ENCODE assay signal across 26 mouse cellular contexts in the genomic region with DNA sequence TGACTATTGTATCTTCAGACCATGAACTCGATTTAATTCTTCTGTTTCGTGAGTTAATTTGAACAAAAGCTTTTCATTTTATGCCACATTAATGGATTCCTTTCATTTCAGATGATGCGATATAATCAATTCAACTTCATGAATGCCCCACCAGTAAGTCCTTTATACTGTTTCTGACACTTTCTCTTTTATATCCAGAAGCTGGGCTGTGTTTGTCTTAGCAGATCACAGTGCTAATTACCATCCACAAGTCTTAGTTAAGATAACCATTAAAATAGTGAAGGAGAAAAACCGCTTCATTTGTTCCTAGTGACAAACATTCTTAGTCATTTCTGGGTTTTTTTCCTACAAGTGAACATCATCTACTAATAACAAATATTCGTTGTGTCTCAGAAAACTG. TPM values are rescaled to one million over a fixed set of nuclear protein-coding genes. Genes with fewer than 3 reads are reported as not detected.
"Had no signal": no experiment of that assay in that cellular context is flagged by ENCODE, and none has a peak within 500 bp of the region (broad histone marks: within the 10 kb centered on the region; RNA-seq: fewer than 3 reads in every experiment).

No protein-coding gene starts in this region.

- H3K9me3 ChIP-seq: lung, embryonic 15.5 days; megakaryocyte, embryonic 14.5 days; midbrain, embryonic 13.5 days; midbrain, embryonic 15.5 days; neural tube, embryonic 12.5 days; stomach, embryonic 15.5 days had no signal

- H3K4me2 ChIP-seq: lung, embryonic 15.5 days; midbrain, embryonic 11.5 days; midbrain, embryonic 13.5 days; midbrain, embryonic 15.5 days; neural tube, embryonic 12.5 days; stomach, embryonic 15.5 days had no signal

- H3K4me1 ChIP-seq: lung, embryonic 15.5 days; megakaryocyte, embryonic 14.5 days; midbrain, embryonic 13.5 days; midbrain, embryonic 15.5 days; neural tube, embryonic 12.5 days; stomach, embryonic 15.5 days had no signal

- DNase-seq: liver, postnatal 0 days; lung, adult 2 months; lung, postnatal 14 days; lung, postnatal 36 days; right cerebral cortex, postnatal 14 days; thymus, adult 2 months; thymus, postnatal 25 days; thymus, postnatal 4 days had no signal

- ATAC-seq: liver, postnatal 0 days; lung, postnatal 0 days; midbrain, embryonic 13.5 days; midbrain, embryonic 15.5 days had no signal

- H3K27ac ChIP-seq: lung, embryonic 15.5 days; macrophage; midbrain, embryonic 13.5 days; midbrain, embryonic 15.5 days; neural tube, embryonic 12.5 days; stomach, embryonic 15.5 days; stomach, postnatal 0 days had no signal

- H3K9ac ChIP-seq: liver, postnatal 0 days; lung, embryonic 15.5 days; midbrain, embryonic 13.5 days; midbrain, embryonic 15.5 days; neural tube, embryonic 12.5 days; stomach, embryonic 15.5 days had no signal

- H3K4me3 ChIP-seq: lung, embryonic 15.5 days; megakaryocyte, embryonic 14.5 days; midbrain, embryonic 13.5 days; midbrain, embryonic 15.5 days; neural tube, embryonic 12.5 days; stomach, embryonic 15.5 days had no signal

- H3K36me3 ChIP-seq: lung, embryonic 15.5 days; midbrain, embryonic 13.5 days; midbrain, embryonic 15.5 days; neural tube, embryonic 12.5 days; stomach, embryonic 15.5 days had no signal

- H3K27me3 ChIP-seq: lung, embryonic 15.5 days; megakaryocyte, embryonic 14.5 days; midbrain, embryonic 13.5 days; midbrain, embryonic 15.5 days; neural tube, embryonic 12.5 days; stomach, embryonic 15.5 days had no signal

RNA-seq across cellular contexts. Expression of a gene that starts 3.3 kb away (rescaled TPM):
- total RNA-seq: megakaryocyte progenitor cell, adult 5-6 weeks; midbrain, postnatal 0 days; monocyte, adult 5-6 weeks; neutrophil, adult 5-6 weeks had no signal
- polyA plus RNA-seq: liver, postnatal 0 days; lung, adult 2 months; lung, embryonic 15.5 days; lung, postnatal 0 days; macrophage; midbrain, embryonic 11.5 days; midbrain, embryonic 13.5 days; midbrain, embryonic 15.5 days; midbrain, postnatal 0 days; neural tube, embryonic 12.5 days; neural tube, embryonic 14.5 days; spleen, adult 2 months; stomach, embryonic 15.5 days; stomach, postnatal 0 days; testis, adult 2 months; thymus, adult 2 months; urinary bladder, adult 2 months had no signal

RNA-seq across cellular contexts. Expression of a gene that starts 35.3 kb away (rescaled TPM):
- total RNA-seq: megakaryocyte progenitor cell, adult 5-6 weeks; midbrain, postnatal 0 days; monocyte, adult 5-6 weeks; neutrophil, adult 5-6 weeks had no signal
- polyA plus RNA-seq: liver, postnatal 0 days; lung, adult 2 months; lung, embryonic 15.5 days; lung, postnatal 0 days; macrophage; midbrain, embryonic 11.5 days; midbrain, embryonic 13.5 days; midbrain, embryonic 15.5 days; neural tube, embryonic 12.5 days; neural tube, embryonic 14.5 days; spleen, adult 2 months; stomach, embryonic 15.5 days; stomach, postnatal 0 days; urinary bladder, adult 2 months had no signal

RNA-seq across cellular contexts. Expression of a gene that starts 36.6 kb away (rescaled TPM):
- polyA plus RNA-seq: lung, embryonic 15.5 days; stomach, postnatal 0 days had no signal
